Mouse (Mus musculus): ENCODE measurements around the gene Dock2. TPM values are rescaled to one million over a fixed set of nuclear protein-coding genes. Genes with fewer than 3 reads are reported as not detected.
A peak's percentile ranks its signal among the peaks of the same experiment; 100 is the strongest.
"Not testable (repeated sequence)": the region's sequence is repeated elsewhere in the genome, so short reads cannot be mapped to it uniquely, and the experiment has no call there.

Dock2 gene
- total and polyA plus RNA-seq, 3 experiments, result 79.6 to 151 (median 133) TPM

GRCm38 (mm10) chr11:34805026-34805425, 21.3 kb upstream of the Dock2 start:
- in situ Hi-C loops (cut with MboI; ENCODE audit: low pct_ligation_motif_present, low pct_unique_long_range_greater_than_20kb, low sequenced_read_pairs), result loop anchor here (25.0 kb wide), 1 partner anchor 568 kb away; no protein-coding TSS in a partner anchor
- H3K9me3 ChIP-seq (replicated peaks; ENCODE audit: low read length); H3K27ac ChIP-seq (ENCODE audit: insufficient read depth, low read depth); H3K4me2 ChIP-seq (ENCODE audit: insufficient read depth, low read depth, poor library complexity, severe bottlenecking); H3K27me3 ChIP-seq (replicated peaks); dilution Hi-C loops (cut with MboI; ENCODE audit: extremely low pct_ligation_motif_present, extremely low pct_unique_long_range_greater_than_20kb, low sequenced_read_pairs); H3K79me2 ChIP-seq (replicated peaks; ENCODE audit: control insufficient read depth, extremely low read depth, insufficient read depth, poor library complexity, severe bottlenecking); H3K4me1 ChIP-seq (ENCODE audit: control insufficient read depth in 1 of 2, insufficient read depth in 2 of 2); H3K4me3 ChIP-seq (replicated peaks in 1 of 3; ENCODE audit: low read depth in 2 of 3, low read length in 2 of 3, poor library complexity in 1 of 3); DNase-seq (ENCODE audit: extremely low read depth); H3K9ac ChIP-seq (ENCODE audit: insufficient read depth, low read depth): not testable (repeated sequence)
- TF ChIP-seq SMC3 (IDR thresholded peaks at IDR 0.05; ENCODE audit: low read depth, low read length) (peak; percentile 13; the same call in 1 of the 2 replicates), CTCF (conservative IDR thresholded peaks at IDR 0.05 in 1 of 2, IDR thresholded peaks at IDR 0.05 in 1 of 2; ENCODE audit: low read depth in 2 of 2, low read length in 2 of 2) (peak in 1 of 2 experiments; percentile 7; a peak in 1 of 4 replicates), RAD21 (IDR thresholded peaks at IDR 0.05; ENCODE audit: low read depth, low read length) (peak; percentile 22)
- peaks cover 12 to 60% of the 10 kb centered on the region in 2 experiments for H3K36me3 ChIP-seq (replicated peaks in 1 of 2; ENCODE audit: control insufficient read depth in 1 of 2, insufficient read depth in 1 of 2, low read length in 1 of 2)

- DNase-seq (ENCODE audit: extremely low read depth); H3K27ac ChIP-seq (ENCODE audit: insufficient read depth, low read depth); H3K4me2 ChIP-seq (ENCODE audit: insufficient read depth, low read depth, poor library complexity, severe bottlenecking); H3K9me3 ChIP-seq (replicated peaks; ENCODE audit: low read length); H3K4me3 ChIP-seq (replicated peaks in 1 of 3; ENCODE audit: low read depth in 2 of 3, low read length in 2 of 3, poor library complexity in 1 of 3); dilution Hi-C loops (cut with MboI; ENCODE audit: extremely low pct_ligation_motif_present, extremely low pct_unique_long_range_greater_than_20kb, low sequenced_read_pairs); H3K79me2 ChIP-seq (replicated peaks; ENCODE audit: control insufficient read depth, extremely low read depth, insufficient read depth, poor library complexity, severe bottlenecking); in situ Hi-C loops (cut with MboI; ENCODE audit: low pct_ligation_motif_present, low pct_unique_long_range_greater_than_20kb, low sequenced_read_pairs); H3K9ac ChIP-seq (ENCODE audit: insufficient read depth, low read depth); H3K27me3 ChIP-seq (replicated peaks): not testable (repeated sequence)
- H3K36me3 ChIP-seq (replicated peaks in 1 of 2; ENCODE audit: control insufficient read depth in 1 of 2, insufficient read depth in 1 of 2, low read length in 1 of 2), result peaks cover 13 to 63% of the 10 kb centered on the region in 2 experiments
- peaks cover 0 to 10% of the 10 kb centered on the region in 2 experiments; a peak in 2 of 4 replicates for H3K4me1 ChIP-seq (ENCODE audit: control insufficient read depth in 1 of 2, insufficient read depth in 2 of 2)
Measured at GRCm38 (mm10) chr11:34798066-34798465, 14.4 kb upstream of the Dock2 start.

GRCm38 (mm10) chr11:34796097-34796496, 12.4 kb upstream of the Dock2 start:
- Histone ChIP-seq H3K9ac (ENCODE audit: insufficient read depth, low read depth) (no peak overlapping the region), H3K9me3 (replicated peaks; ENCODE audit: low read length) (no peaks in the 10 kb centered on the region), H3K4me1 (ENCODE audit: control insufficient read depth in 1 of 2, insufficient read depth in 2 of 2) (peaks cover 0 to 29% of the 10 kb centered on the region in 2 experiments; a peak in 2 of 4 replicates), H3K4me3 (replicated peaks in 1 of 3; ENCODE audit: low read depth in 2 of 3, low read length in 2 of 3, poor library complexity in 1 of 3) (no peak overlapping the region), H3K4me2 (ENCODE audit: insufficient read depth, low read depth, poor library complexity, severe bottlenecking) (no peak overlapping the region), H3K79me2 (replicated peaks; ENCODE audit: control insufficient read depth, extremely low read depth, insufficient read depth, poor library complexity, severe bottlenecking) (no peaks in the 10 kb centered on the region), H3K27ac (ENCODE audit: insufficient read depth, low read depth) (no peak overlapping the region), H3K36me3 (replicated peaks in 1 of 2; ENCODE audit: control insufficient read depth in 1 of 2, insufficient read depth in 1 of 2, low read length in 1 of 2) (peaks cover 18 to 72% of the 10 kb centered on the region in 2 experiments), H3K27me3 (replicated peaks) (no peaks in the 10 kb centered on the region)
- peak; percentile 68 for DNase-seq (ENCODE audit: extremely low read depth)
- dilution Hi-C loops (cut with MboI; ENCODE audit: extremely low pct_ligation_motif_present, extremely low pct_unique_long_range_greater_than_20kb, low sequenced_read_pairs), result no loop called here
- in situ Hi-C loops (cut with MboI; ENCODE audit: low pct_ligation_motif_present, low pct_unique_long_range_greater_than_20kb, low sequenced_read_pairs), result no loop called here
- TF ChIP-seq MXI1 (IDR thresholded peaks at IDR 0.05; ENCODE audit: low read depth, low read length) (no peak), JUN (IDR thresholded peaks at IDR 0.05; ENCODE audit: insufficient read depth, low read depth, low read length) (no peak), KAT2A (IDR thresholded peaks at IDR 0.05; ENCODE audit: insufficient replicate concordance, low read length) (no peak), USF2 (conservative IDR thresholded peaks at IDR 0.05; ENCODE audit: low read depth, low read length) (no peak), GABPA (IDR thresholded peaks at IDR 0.05; ENCODE audit: insufficient replicate concordance, low read depth, low read length) (no peak), TBP (conservative IDR thresholded peaks at IDR 0.05; ENCODE audit: low read depth, low read length) (no peak), MAZ (IDR thresholded peaks at IDR 0.05; ENCODE audit: low read depth, low read length) (no peak), NELFE (IDR thresholded peaks at IDR 0.05; ENCODE audit: low read depth, low read length) (no peak), ELF1 (IDR thresholded peaks at IDR 0.05; ENCODE audit: low read depth, low read length) (no peak), NRF1 (IDR thresholded peaks at IDR 0.05; ENCODE audit: low read depth, low read length) (no peak), JUND (conservative IDR thresholded peaks at IDR 0.05; ENCODE audit: low read depth, low read length) (no peak), MEF2A (IDR thresholded peaks at IDR 0.05; ENCODE audit: borderline replicate concordance, low read depth, low read length) (no peak), IRF4 (IDR thresholded peaks at IDR 0.05; ENCODE audit: low read depth, low read length) (0 out of 2 replicates have a peak, but pooled peaks have one; percentile 16), CHD2 (IDR thresholded peaks at IDR 0.05; ENCODE audit: low read length) (no peak), SIN3A (IDR thresholded peaks at IDR 0.05; ENCODE audit: low read length) (no peak), BHLHE40 (IDR thresholded peaks at IDR 0.05; ENCODE audit: low read depth, low read length) (no peak), PAX5 (IDR thresholded peaks at IDR 0.05; ENCODE audit: low read length) (no peak), SMC3 (IDR thresholded peaks at IDR 0.05; ENCODE audit: low read depth, low read length) (peak; percentile 95), RAD21 (IDR thresholded peaks at IDR 0.05; ENCODE audit: low read depth, low read length) (peak; percentile 99), ZMIZ1 (IDR thresholded peaks at IDR 0.05; ENCODE audit: low read depth, low read length) (no peak), POLR2A (IDR thresholded peaks at IDR 0.05; ENCODE audit: low read depth, low read length) (no peak), E2F4 (IDR thresholded peaks at IDR 0.05; ENCODE audit: insufficient replicate concordance, low read depth, low read length) (no peak), ETS1 (conservative IDR thresholded peaks at IDR 0.05; ENCODE audit: low read depth, low read length) (no peak), MAX (IDR thresholded peaks at IDR 0.05; ENCODE audit: low read length) (no peak), ZKSCAN1 (IDR thresholded peaks at IDR 0.05; ENCODE audit: borderline replicate concordance, low read depth, low read length) (no peak), CTCF (conservative IDR thresholded peaks at IDR 0.05 in 1 of 2, IDR thresholded peaks at IDR 0.05 in 1 of 2; ENCODE audit: low read depth in 2 of 2, low read length in 2 of 2) (peak; percentile 56 to 90)
